Mouse (Mus musculus) megakaryocyte, adult 5-6 weeks (primary cell): Measurements from ENCODE around the gene E2f1. TPM values are rescaled to one million over a fixed set of nuclear protein-coding genes. Genes with fewer than 3 reads are reported as not detected.

ENCODE experiments used
- ATAC-seq: 2 replicates; pipeline ENCODE4 v1.8.0; 2016; ENCODE audit warnings: mild to moderate bottlenecking, inconsistent platforms; ENCODE audit not compliant: poor library complexity, severe bottlenecking
- total RNA-seq, 2 experiments: library from RNA; stranded (forward) in 1 of 2; stranded (reverse) in 1 of 2; fragments of 153-499, 151-499 nt in 1 of 2; fragments of 221-1000, 200-1000 nt in 1 of 2; gene quantifications; 2 replicates each; pipeline versions ENCODE4 v1.2.3 to v1.2.4; 2015 to 2017

E2f1 gene
- total RNA-seq, 2 experiments from 2014 or later, result 7.7 to 16.2 TPM

GRCm38 (mm10) chr2:154552424-154552907, 17.2 kb downstream of the E2f1 start:
- peak; percentile 77 for ATAC-seq

- peak; percentile 33 for ATAC-seq
Observed at GRCm38 (mm10) chr2:154551927-154552326, 17.8 kb downstream of the E2f1 start.

GRCm38 (mm10) chr2:154551476-154551875, 18.2 kb downstream of the E2f1 start, which contains the start of gene Actl10:
Gene Actl10, plus strand, starts transcription at chr2:154551776.
- no peak for ATAC-seq

- ATAC-seq, result no peak
Observed at GRCm38 (mm10) chr2:154550937-154551336, 18.8 kb downstream of the E2f1 start.

GRCm38 (mm10) chr2:154549886-154550189, 19.9 kb downstream of the E2f1 start:
- no peak for ATAC-seq

- ATAC-seq, result peak; percentile 72
Observed at GRCm38 (mm10) chr2:154549127-154549885, 20.4 kb downstream of the E2f1 start.

- no peak for ATAC-seq
Observed at GRCm38 (mm10) chr2:154548688-154549087, 21.0 kb downstream of the E2f1 start.

GRCm38 (mm10) chr2:154546711-154547110, 23.0 kb downstream of the E2f1 start, which contains the start of gene 1700003F12Rik:
Gene 1700003F12Rik, plus strand, starts transcription at chr2:154547085.
- no peak for ATAC-seq

GRCm38 (mm10) chr2:154543567-154544347, 25.9 kb downstream of the E2f1 start:
- no peak for ATAC-seq

GRCm38 (mm10) chr2:154541630-154542029, 28.1 kb downstream of the E2f1 start:
- no peak for ATAC-seq

- peak; percentile 78 for ATAC-seq
Observed at GRCm38 (mm10) chr2:154539720-154540119, 30.0 kb downstream of the E2f1 start.

- ATAC-seq, result no peak
Observed at GRCm38 (mm10) chr2:154538710-154539109, 31.0 kb downstream of the E2f1 start.

GRCm38 (mm10) chr2:154538310-154538709, 31.4 kb downstream of the E2f1 start:
- ATAC-seq, result no peak

GRCm38 (mm10) chr2:154534704-154535270, 34.9 kb downstream of the E2f1 start:
- no peak for ATAC-seq

- no peak for ATAC-seq
Observed at GRCm38 (mm10) chr2:154532888-154533287, 36.8 kb downstream of the E2f1 start.

GRCm38 (mm10) chr2:154526531-154526930, 43.2 kb downstream of the E2f1 start:
- ATAC-seq, result no peak

- ATAC-seq, result no peak
Observed at GRCm38 (mm10) chr2:154525285-154525684, 44.4 kb downstream of the E2f1 start.

- ATAC-seq, result no peak
Observed at GRCm38 (mm10) chr2:154522334-154522733, 47.4 kb downstream of the E2f1 start.

GRCm38 (mm10) chr2:154521449-154521848, 48.2 kb downstream of the E2f1 start:
- ATAC-seq, result no peak

- ATAC-seq, result no peak
Observed at GRCm38 (mm10) chr2:154517424-154517823, 52.3 kb downstream of the E2f1 start.

GRCm38 (mm10) chr2:154516944-154517343, 52.7 kb downstream of the E2f1 start:
- no peak for ATAC-seq

- no peak for ATAC-seq
Observed at GRCm38 (mm10) chr2:154510141-154510540, 59.6 kb downstream of the E2f1 start.
